Mouse (Mus musculus) forebrain, embryonic 12.5 days (tissue): ENCODE measurements at regions not wholly inside any gene's neighbourhood (a gene's known extent, or its start where the extent isn't known, plus 50 kb on each side); places are given as distances from the start of the nearest gene placed in this dataset.

Experiments
- ATAC-seq: fragments of 200-750 bp; cut with Nextera tagmentation; 2 replicates; pipeline ENCODE4 v1.8.0; 2017; ENCODE audit warnings: moderate TSS enrichment; ENCODE audit not compliant: low FRiP score
- H3K27ac ChIP-seq: fragments of 300-500 bp; sonication (generic); 2 replicates; pipeline ENCODE4 v1.5.1; 2016; ENCODE audit warnings: mild to moderate bottlenecking
- H3K27me3 ChIP-seq: fragments of 300-500 bp; sonication (generic); 2 replicates; pipeline ENCODE4 v1.6.1; 2016; ENCODE audit warnings: mild to moderate bottlenecking
- H3K36me3 ChIP-seq: fragments of 300-500 bp; sonication (generic); replicated peaks from 2 replicates; pipeline ENCODE4 v1.6.1; 2016; ENCODE audit warnings: mild to moderate bottlenecking
- H3K4me1 ChIP-seq: fragments of 300-500 bp; sonication (generic); 2 replicates; pipeline ENCODE4 v1.6.1; 2016
- H3K4me2 ChIP-seq: fragments of 300-500 bp; sonication (generic); 2 replicates; pipeline ENCODE4 v1.6.1; 2016; ENCODE audit warnings: mild to moderate bottlenecking, moderate library complexity
- H3K4me3 ChIP-seq: fragments of 300-500 bp; sonication (generic); replicated peaks from 2 replicates; pipeline ENCODE4 v1.5.1; 2016; ENCODE audit warnings: mild to moderate bottlenecking
- H3K9ac ChIP-seq: fragments of 300-500 bp; sonication (generic); 2 replicates; pipeline ENCODE4 v1.6.1; 2016; ENCODE audit warnings: mild to moderate bottlenecking
- H3K9me3 ChIP-seq: fragments of 300-500 bp; sonication (generic); 2 replicates; pipeline ENCODE4 v1.6.1; 2016
- WGBS: fragments of 180-500 bp; shearing (Covaris S2); methylation state at CpG from one replicate; pipeline ENCODE4 v1.1.7; 2016; 5-methylcytosine and 5-hydroxymethylcytosine counted together

- H3K9me3 ChIP-seq: no peaks in the 10 kb centered on the region
- 4% methylated on average over 5 of the region's 6 CpGs for WGBS
- ATAC-seq: peak; percentile 90
- no peak overlapping the region for H3K9ac ChIP-seq
- H3K27ac ChIP-seq: peak overlapping the region; percentile 86
- 0 out of 2 replicates have a peak overlapping the region, but pooled peaks have one; percentile 5 for H3K4me3 ChIP-seq
- H3K36me3 ChIP-seq: no peaks in the 10 kb centered on the region
- H3K27me3 ChIP-seq: no peaks in the 10 kb centered on the region
- H3K4me1 ChIP-seq: peaks cover 46% of the 10 kb centered on the region
- peak overlapping the region; percentile 41 for H3K4me2 ChIP-seq
These were observed 51.6 kb upstream of the March10 start for GRCm38 (mm10) chr11:105507972-105508659.

DNA sequence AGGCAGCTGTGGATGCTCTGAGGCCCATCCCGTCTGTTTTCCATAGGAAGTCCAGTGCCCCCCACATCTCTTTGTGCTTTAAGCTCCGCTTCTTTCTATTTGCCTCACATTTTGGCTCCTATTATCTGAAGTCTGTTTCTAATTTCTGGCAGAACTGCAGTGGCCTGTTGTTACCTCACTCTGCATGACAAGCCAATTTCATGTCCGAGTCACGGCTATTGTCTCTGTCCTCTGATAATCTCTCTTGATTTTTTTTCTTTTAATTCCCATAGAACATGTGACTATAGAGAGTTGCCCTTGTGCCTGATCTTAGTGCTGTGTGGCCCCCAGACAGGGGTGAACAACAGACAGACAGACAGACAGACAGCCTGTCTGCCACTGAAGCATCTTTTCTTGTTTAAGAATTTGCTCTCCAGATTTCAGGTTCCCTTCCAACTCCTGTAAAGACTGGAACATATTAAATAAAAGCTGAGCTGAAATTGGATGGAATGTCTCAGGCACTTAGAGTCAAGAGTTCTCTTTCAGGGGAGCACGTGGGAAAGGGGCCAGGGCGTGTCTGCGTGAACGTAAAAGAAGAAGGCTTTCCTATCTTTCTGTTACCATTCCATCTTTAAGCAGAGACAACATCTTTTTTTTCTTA is 50.9 kb upstream of the March10 start:
- no peaks in the 10 kb centered on the region for H3K9me3 ChIP-seq
- H3K27ac ChIP-seq: peak overlapping the region; percentile 86
- H3K4me3 ChIP-seq: no peak overlapping the region
- peaks cover 46% of the 10 kb centered on the region for H3K4me1 ChIP-seq
- 9% methylated on average over 8 of the region's 8 CpGs for WGBS
- H3K4me2 ChIP-seq: peak overlapping the region; percentile 41
- no peaks in the 10 kb centered on the region for H3K27me3 ChIP-seq
- no peak overlapping the region for H3K9ac ChIP-seq
- ATAC-seq: peak; percentile 36; the same call in 1 of the 2 replicates
- no peaks in the 10 kb centered on the region for H3K36me3 ChIP-seq
